Mouse (Mus musculus) ES-Bruce4 (cell line): ENCODE results near the gene Tmem120b.

Source experiments
- CTCF ChIP-seq: IDR thresholded peaks from one replicate; pipeline ENCODE4 v1.8.1; 2011; ENCODE audit warnings: low read depth, low read length
- POLR2A ChIP-seq: IDR thresholded peaks from one replicate; pipeline ENCODE4 v1.8.1; 2011; ENCODE audit warnings: low read length; ENCODE audit not compliant: insufficient read depth

- TF ChIP-seq CTCF, result no peak
- no peak for TF ChIP-seq POLR2A
Observed at GRCm38 (mm10) chr5:123143251-123143970, 75.2 kb downstream of the Tmem120b start.
